Comparison of ENCODE assay signal across 20 mouse cellular contexts in genomic region chr1:138909654-138910053, GRCm38 (mm10). TPM values are rescaled to one million over a fixed set of nuclear protein-coding genes. Genes with fewer than 3 reads are reported as not detected.
A peak's percentile ranks its signal among the peaks of the same experiment; 100 is the strongest.
DNase-seq lines count a peak whose midpoint lies in the region; ATAC-seq and TF ChIP-seq lines count a peak whose summit lies in the region.
"Had no signal": no experiment of that assay in that cellular context is flagged by ENCODE, and none has a peak within 500 bp of the region (broad histone marks: within the 10 kb centered on the region; RNA-seq: fewer than 3 reads in every experiment).

No protein-coding gene starts in this region.

- H3K9me3 ChIP-seq in heart, embryonic 10.5 days = no peaks in the 10 kb centered on the region
- no peaks in the 10 kb centered on the region for H3K9me3 ChIP-seq in lung, embryonic 15.5 days
- no peaks in the 10 kb centered on the region for H3K9me3 ChIP-seq in stomach, postnatal 0 days (ENCODE audit: control insufficient read depth, low read length)
- H3K9me3 ChIP-seq: embryonic facial prominence, embryonic 13.5 days; forebrain, embryonic 13.5 days; hindbrain, embryonic 12.5 days had no signal

- H3K36me3 ChIP-seq in heart, embryonic 10.5 days = no peaks in the 10 kb centered on the region
- no peaks in the 10 kb centered on the region for H3K36me3 ChIP-seq in lung, embryonic 15.5 days
- H3K36me3 ChIP-seq in stomach, postnatal 0 days (ENCODE audit: control insufficient read depth, insufficient read depth, low read length) = no peaks in the 10 kb centered on the region
- H3K36me3 ChIP-seq: embryonic facial prominence, embryonic 13.5 days; hindbrain, embryonic 12.5 days had no signal

- no peak for TF ChIP-seq EP300 in stomach, postnatal 0 days (optimal IDR thresholded peaks at IDR 0.05)

- no peak overlapping the region for H3K9ac ChIP-seq in lung, embryonic 15.5 days
- no peak overlapping the region for H3K9ac ChIP-seq in stomach, postnatal 0 days (ENCODE audit: low read length)
- H3K9ac ChIP-seq: embryonic facial prominence, embryonic 13.5 days; forebrain, embryonic 13.5 days; hindbrain, embryonic 12.5 days had no signal

- no peak overlapping the region for H3K4me3 ChIP-seq in heart, embryonic 10.5 days
- no peak overlapping the region for H3K4me3 ChIP-seq in lung, embryonic 15.5 days
- no peak overlapping the region for H3K4me3 ChIP-seq in stomach, postnatal 0 days (ENCODE audit: low read depth, low read length)
- H3K4me3 ChIP-seq: embryonic facial prominence, embryonic 13.5 days; forebrain, embryonic 13.5 days; gastrocnemius, adult 2 months; hindbrain, embryonic 12.5 days had no signal

- 0 out of 2 replicates have a peak, but pooled peaks have one; percentile 28 for ATAC-seq in lung, embryonic 15.5 days (ENCODE audit: borderline replicate concordance, extremely low read depth, low FRiP score, low TSS enrichment)
- peak; percentile 60; the same call in 1 of the 2 replicates for ATAC-seq in stomach, postnatal 0 days (ENCODE audit: low FRiP score, low TSS enrichment)
- ATAC-seq: activated CD4-positive, CD25-positive, alpha-beta regulatory T cell, adult 4 months; forebrain, embryonic 13.5 days; Patski had no signal

- H3K27me3 ChIP-seq in heart, embryonic 10.5 days (ENCODE audit: insufficient read depth, poor library complexity, severe bottlenecking) = no peaks in the 10 kb centered on the region
- H3K27me3 ChIP-seq in lung, embryonic 15.5 days = no peaks in the 10 kb centered on the region
- no peaks in the 10 kb centered on the region for H3K27me3 ChIP-seq in stomach, postnatal 0 days (ENCODE audit: control insufficient read depth, insufficient read depth, low read length)
- H3K27me3 ChIP-seq: embryonic facial prominence, embryonic 13.5 days; forebrain, embryonic 13.5 days; hindbrain, embryonic 12.5 days; Patski had no signal

- peaks cover 29% of the 10 kb centered on the region; the same call in 1 of the 2 replicates for H3K4me1 ChIP-seq in heart, embryonic 10.5 days
- peaks cover 12% of the 10 kb centered on the region; the same call in 1 of the 2 replicates for H3K4me1 ChIP-seq in lung, embryonic 15.5 days
- no peaks in the 10 kb centered on the region for H3K4me1 ChIP-seq in stomach, postnatal 0 days (replicated peaks; ENCODE audit: control insufficient read depth, insufficient read depth)
- H3K4me1 ChIP-seq: forebrain, embryonic 13.5 days; hindbrain, embryonic 12.5 days had no signal

- H3K4me2 ChIP-seq in lung, embryonic 15.5 days = no peak overlapping the region
- H3K4me2 ChIP-seq in stomach, postnatal 0 days (replicated peaks; ENCODE audit: low read depth) = no peak overlapping the region
- H3K4me2 ChIP-seq: embryonic facial prominence, embryonic 13.5 days; forebrain, embryonic 13.5 days; hindbrain, embryonic 12.5 days had no signal

- peak; percentile 62 for DNase-seq in heart, adult 11 months
- no peak for DNase-seq in heart, embryonic 10.5 days (ENCODE audit: low spot score)
- DNase-seq in lung, postnatal 10 days = no peak
- DNase-seq in NIH3T3 (ENCODE audit: low read depth) = peak; percentile 5
- no peak for DNase-seq in stomach, postnatal 0 days (ENCODE audit: low spot score)
- DNase-seq in right cerebral cortex, postnatal 25 days = no peak
- DNase-seq: adrenal gland, postnatal 14 days; cerebellum, adult 18-20 months; cerebellum, adult 9-11 months; cerebellum, postnatal 36 days; gastrocnemius, adult 2 months; gastrocnemius, postnatal 25 days; heart, postnatal 10 days; heart, postnatal 4 days had no signal

- WGBS in heart, embryonic 10.5 days = 50% methylated on average over 2 of the region's 2 CpGs
- WGBS in lung, embryonic 15.5 days = 40% methylated on average over 2 of the region's 2 CpGs
- 17% methylated on average over 2 of the region's 2 CpGs for WGBS in stomach, postnatal 0 days

- TF ChIP-seq CTCF in stomach, postnatal 0 days (IDR thresholded peaks at IDR 0.05; ENCODE audit: low read depth) = peak; percentile 11; the same call in 1 of the 2 replicates

- no peak overlapping the region for H3K27ac ChIP-seq in heart, embryonic 10.5 days
- H3K27ac ChIP-seq in lung, embryonic 15.5 days = no peak overlapping the region
- H3K27ac ChIP-seq in stomach, postnatal 0 days (replicated peaks) = no peak overlapping the region
- H3K27ac ChIP-seq: embryonic facial prominence, embryonic 13.5 days; forebrain, embryonic 13.5 days; gastrocnemius, adult 2 months; hindbrain, embryonic 12.5 days had no signal

RNA-seq across cellular contexts. Expression of gene 2310009B15Rik, which starts 53.0 kb away (rescaled TPM):
- polyA plus RNA-seq in heart, embryonic 10.5 days (2016; fragmentation: Nextera tagmentation; extraction: Ambion mirVana) = 27.0 and 30.2 TPM in 2 replicates
- 46.1 and 48.9 TPM in 2 replicates for polyA plus RNA-seq in lung, embryonic 15.5 days (2015; fragmentation: Nextera tagmentation; extraction: Ambion mirVana)
- polyA plus RNA-seq in stomach, postnatal 0 days (2015; fragmentation: Nextera tagmentation; extraction: Ambion mirVana) = 50.6 and 52.8 TPM in 2 replicates

RNA-seq across cellular contexts. Expression of gene Dennd1b, which starts 53.6 kb away (rescaled TPM):
- polyA plus RNA-seq in heart, embryonic 10.5 days (2016; fragmentation: Nextera tagmentation; extraction: Ambion mirVana) = 9.3 and 11.2 TPM in 2 replicates
- 10.3 and 12.3 TPM in 2 replicates for polyA plus RNA-seq in lung, embryonic 15.5 days (2015; fragmentation: Nextera tagmentation; extraction: Ambion mirVana)
- 10.4 and 10.7 TPM in 2 replicates for polyA plus RNA-seq in stomach, postnatal 0 days (2015; fragmentation: Nextera tagmentation; extraction: Ambion mirVana)

Comparison
In these comparisons a context has a peak if more than half of its experiments do, and no peak if none do; other contexts are left out.
1. DNase-seq: peak in heart, adult 11 months (single experiment) and NIH3T3 (single experiment); none in heart, embryonic 10.5 days (single experiment), lung, postnatal 10 days (single experiment), stomach, postnatal 0 days (single experiment) and right cerebral cortex, postnatal 25 days (single experiment).